Mouse (Mus musculus): ENCODE measurements around the gene Gpr156.

Gpr156 gene

GRCm38 (mm10) chr16:37916138-37916817, at the start of gene Gpr156:
Gpr156 (plus strand) TSS chr16:37916496.
- no peak for DNase-seq (ENCODE audit: low read depth)

- peak; percentile 61 for DNase-seq (ENCODE audit: low read depth)
These were observed 48.3 kb upstream of the Gpr156 start, which contains the start of gene Lrrc58 for GRCm38 (mm10) chr16:37867791-37868505. Lrrc58 (plus strand) TSS chr16:37868389.

- peak; percentile 53 for DNase-seq (ENCODE audit: low read depth)
These were observed 47.5 kb upstream of the Gpr156 start for GRCm38 (mm10) chr16:37868506-37869469.

GRCm38 (mm10) chr16:37869470-37870231, 46.6 kb upstream of the Gpr156 start:
- peak; percentile 44 for DNase-seq (ENCODE audit: low read depth)

- peak; percentile 57 for DNase-seq (ENCODE audit: low read depth)
These were observed 45.1 kb upstream of the Gpr156 start for GRCm38 (mm10) chr16:37871112-37871715.

- DNase-seq (ENCODE audit: low read depth) = peak; percentile 68
These were observed 41.6 kb upstream of the Gpr156 start for GRCm38 (mm10) chr16:37874501-37875235.

GRCm38 (mm10) chr16:37877406-37877805, 38.9 kb upstream of the Gpr156 start:
- DNase-seq (ENCODE audit: low read depth) = no peak

GRCm38 (mm10) chr16:37878951-37879505, 37.3 kb upstream of the Gpr156 start:
- peak; percentile 35 for DNase-seq (ENCODE audit: low read depth)

- DNase-seq (ENCODE audit: low read depth) = no peak
These were observed 36.4 kb upstream of the Gpr156 start for GRCm38 (mm10) chr16:37879750-37880419.

GRCm38 (mm10) chr16:37881168-37881567, 35.1 kb upstream of the Gpr156 start:
- no peak for DNase-seq (ENCODE audit: low read depth)

GRCm38 (mm10) chr16:37888986-37889385, 27.3 kb upstream of the Gpr156 start:
- DNase-seq (ENCODE audit: low read depth) = no peak

GRCm38 (mm10) chr16:37892667-37893066, 23.6 kb upstream of the Gpr156 start:
- DNase-seq (ENCODE audit: low read depth) = no peak

- DNase-seq (ENCODE audit: low read depth) = no peak
These were observed 22.9 kb upstream of the Gpr156 start for GRCm38 (mm10) chr16:37893381-37893780.

GRCm38 (mm10) chr16:37893942-37894341, 22.4 kb upstream of the Gpr156 start:
- DNase-seq (ENCODE audit: low read depth) = no peak

- no peak for DNase-seq (ENCODE audit: low read depth)
These were observed 17.5 kb upstream of the Gpr156 start for GRCm38 (mm10) chr16:37898790-37899189.

GRCm38 (mm10) chr16:37899357-37899756, 16.9 kb upstream of the Gpr156 start:
- DNase-seq (ENCODE audit: low read depth) = no peak

GRCm38 (mm10) chr16:37901318-37901717, 15.0 kb upstream of the Gpr156 start:
- DNase-seq (ENCODE audit: low read depth) = no peak

GRCm38 (mm10) chr16:37906456-37906855, 9.8 kb upstream of the Gpr156 start:
- no peak for DNase-seq (ENCODE audit: low read depth)

GRCm38 (mm10) chr16:37911086-37911485, 5.2 kb upstream of the Gpr156 start:
- DNase-seq (ENCODE audit: low read depth) = no peak

All from 416B (cell line).